Mouse (Mus musculus): ENCODE measurements around the gene AU022751. TPM values are rescaled to one million over a fixed set of nuclear protein-coding genes. Genes with fewer than 3 reads are reported as not detected.
"Not testable (repeated sequence)": the region's sequence is repeated elsewhere in the genome, so short reads cannot be mapped to it uniquely, and the experiment has no call there.

AU022751 gene
- polyA plus RNA-seq (2014; fragmentation: Nextera tagmentation; extraction: Ambion mirVana): 0.15 TPM in 1 of 2 replicates, not detected in the other

- Histone ChIP-seq H3K4me2 (ENCODE audit: low read depth, low read length) (no peak within 1 kb of the TSS), H3K9me3 (ENCODE audit: control insufficient read depth, low read length) (no peaks in the 10 kb centered on the region), H3K36me3 (ENCODE audit: control insufficient read depth, insufficient read depth, low read length) (no peaks in the 10 kb centered on the region), H3K4me1 (ENCODE audit: control insufficient read depth, insufficient read depth, low read length) (no peaks in the 10 kb centered on the region), H3K27ac (ENCODE audit: low read depth, low read length) (no peak within 1 kb of the TSS), H3K9ac (replicated peaks; ENCODE audit: low read depth, low read length) (no peak within 1 kb of the TSS), H3K4me3 (ENCODE audit: low read depth, low read length) (no peak within 1 kb of the TSS), H3K27me3 (ENCODE audit: control insufficient read depth, insufficient read depth, low read length) (no peaks in the 10 kb centered on the region)
- WGBS: 93% methylated on average over 38 of the region's 39 CpGs
- ATAC-seq (ENCODE audit: low read depth): no peak
Measured at GRCm38 (mm10) chrX:6082954-6083680, at the start of gene AU022751. Gene AU022751 (minus strand): TSS chrX:6083419.

DNA sequence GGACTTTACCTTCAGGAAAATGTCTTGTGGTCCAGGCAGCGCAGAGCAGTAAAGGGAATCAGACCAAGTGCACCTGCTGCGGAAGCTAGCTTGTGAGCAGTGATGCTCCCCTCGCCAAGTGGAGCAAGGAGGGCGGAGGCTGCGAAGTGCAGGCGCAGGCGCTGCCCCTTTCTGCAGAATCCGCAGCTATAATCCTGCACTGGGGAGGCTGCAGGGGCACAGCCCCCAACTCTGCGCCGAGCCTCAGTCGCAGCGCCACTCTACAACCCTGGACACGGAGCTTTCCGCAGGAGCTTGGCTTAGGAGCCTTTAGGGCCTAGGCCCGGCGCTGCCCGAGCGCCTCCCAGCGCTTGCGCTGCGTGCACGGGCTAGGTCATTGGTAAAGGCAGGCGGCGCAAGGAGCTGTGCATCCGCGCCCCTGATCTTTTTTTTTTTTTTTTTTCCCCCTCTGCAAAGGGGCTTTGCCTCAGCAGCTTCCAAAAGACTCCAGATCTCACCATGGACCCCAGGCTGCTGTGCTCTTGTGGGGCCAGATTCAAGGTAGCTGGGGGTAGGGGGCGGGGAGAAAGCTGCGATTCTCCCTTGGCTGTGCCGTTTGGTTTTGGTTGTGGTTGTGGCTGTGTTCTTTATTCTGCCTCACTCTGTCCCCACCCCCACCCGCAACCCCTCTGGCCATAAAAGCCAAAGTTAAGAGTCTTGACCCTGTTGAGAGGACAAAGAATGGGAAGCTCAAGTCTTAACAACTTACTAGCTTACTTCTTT, 9.0 kb upstream of the AU022751 start:
- Histone ChIP-seq H3K27me3 (ENCODE audit: control insufficient read depth, insufficient read depth, low read length) (no peaks in the 10 kb centered on the region), H3K4me3 (ENCODE audit: low read depth, low read length) (peak overlapping the region; percentile 43), H3K9ac (replicated peaks; ENCODE audit: low read depth, low read length) (peak overlapping the region; percentile 39), H3K4me2 (ENCODE audit: low read depth, low read length) (peak overlapping the region; percentile 51), H3K36me3 (ENCODE audit: control insufficient read depth, insufficient read depth, low read length) (no peaks in the 10 kb centered on the region), H3K27ac (ENCODE audit: low read depth, low read length) (peak overlapping the region; percentile 69), H3K4me1 (ENCODE audit: control insufficient read depth, insufficient read depth, low read length) (no peaks in the 10 kb centered on the region), H3K9me3 (ENCODE audit: control insufficient read depth, low read length) (no peaks in the 10 kb centered on the region)
- ATAC-seq (ENCODE audit: low read depth): peak; percentile 99
- WGBS: 11% methylated on average over 26 of the region's 30 CpGs

DNA sequence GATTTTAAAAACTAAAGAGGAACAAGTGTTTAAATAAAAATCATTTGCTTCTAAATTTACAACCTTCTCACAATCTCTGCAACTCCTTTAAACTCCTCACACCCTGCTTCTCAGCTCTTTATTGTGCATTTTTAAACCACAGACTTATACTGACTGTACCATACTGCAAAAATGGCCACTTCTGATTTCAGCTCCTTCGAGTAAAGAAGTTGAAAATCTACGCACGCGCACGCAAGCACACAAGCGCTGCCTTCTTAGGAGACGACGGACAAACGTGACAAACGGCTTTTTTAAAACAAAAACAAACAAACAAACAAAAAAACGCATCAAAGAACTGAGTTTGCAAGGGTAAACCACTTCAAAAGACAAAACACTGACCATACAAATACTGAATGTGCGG, 8.3 kb upstream of the AU022751 start:
- Histone ChIP-seq H3K4me3 (ENCODE audit: low read depth, low read length) (peak overlapping the region; percentile 43), H3K4me2 (ENCODE audit: low read depth, low read length) (peak overlapping the region; percentile 51), H3K9ac (replicated peaks; ENCODE audit: low read depth, low read length) (peak overlapping the region; percentile 39), H3K27ac (ENCODE audit: low read depth, low read length) (peak overlapping the region; percentile 69), H3K27me3 (ENCODE audit: control insufficient read depth, insufficient read depth, low read length) (no peaks in the 10 kb centered on the region), H3K4me1 (ENCODE audit: control insufficient read depth, insufficient read depth, low read length) (no peaks in the 10 kb centered on the region), H3K9me3 (ENCODE audit: control insufficient read depth, low read length) (no peaks in the 10 kb centered on the region), H3K36me3 (ENCODE audit: control insufficient read depth, insufficient read depth, low read length) (no peaks in the 10 kb centered on the region)
- peak; percentile 69; the same call in 1 of the 2 replicates for ATAC-seq (ENCODE audit: low read depth)
- WGBS: 18% methylated on average over 12 of the region's 12 CpGs

DNA sequence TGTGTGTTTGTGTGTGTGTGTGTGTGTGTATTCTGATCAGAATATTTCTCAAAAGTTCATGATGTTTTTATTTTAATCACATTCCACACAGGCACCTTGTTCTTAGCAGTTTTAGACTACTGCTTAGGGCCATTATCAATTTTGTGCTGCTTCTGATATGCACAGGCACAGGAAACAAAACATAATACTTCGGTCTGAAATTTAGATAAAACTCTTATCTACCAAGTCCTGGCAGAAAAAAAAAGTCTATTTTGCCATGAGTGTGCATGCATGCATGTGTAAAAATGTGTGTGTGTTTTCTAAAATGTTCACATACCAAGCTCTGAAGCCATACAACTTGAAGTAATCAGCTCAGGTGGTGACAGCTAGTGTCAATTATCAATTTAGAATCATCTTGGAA, 21.7 kb downstream of the AU022751 start:
- H3K27ac ChIP-seq (ENCODE audit: low read depth, low read length): no peak overlapping the region
- no peak for ATAC-seq (ENCODE audit: low read depth)
- 87% methylated on average over 1 of the region's 1 CpGs for WGBS
- no peaks in the 10 kb centered on the region for H3K4me1 ChIP-seq (ENCODE audit: control insufficient read depth, insufficient read depth, low read length)
- no peak overlapping the region for H3K4me3 ChIP-seq (ENCODE audit: low read depth, low read length)
- no peaks in the 10 kb centered on the region for H3K27me3 ChIP-seq (ENCODE audit: control insufficient read depth, insufficient read depth, low read length)
- no peak overlapping the region for H3K9ac ChIP-seq (replicated peaks; ENCODE audit: low read depth, low read length)
- no peak overlapping the region for H3K4me2 ChIP-seq (ENCODE audit: low read depth, low read length)
- H3K9me3 ChIP-seq (ENCODE audit: control insufficient read depth, low read length): no peaks in the 10 kb centered on the region
- no peaks in the 10 kb centered on the region for H3K36me3 ChIP-seq (ENCODE audit: control insufficient read depth, insufficient read depth, low read length)

DNA sequence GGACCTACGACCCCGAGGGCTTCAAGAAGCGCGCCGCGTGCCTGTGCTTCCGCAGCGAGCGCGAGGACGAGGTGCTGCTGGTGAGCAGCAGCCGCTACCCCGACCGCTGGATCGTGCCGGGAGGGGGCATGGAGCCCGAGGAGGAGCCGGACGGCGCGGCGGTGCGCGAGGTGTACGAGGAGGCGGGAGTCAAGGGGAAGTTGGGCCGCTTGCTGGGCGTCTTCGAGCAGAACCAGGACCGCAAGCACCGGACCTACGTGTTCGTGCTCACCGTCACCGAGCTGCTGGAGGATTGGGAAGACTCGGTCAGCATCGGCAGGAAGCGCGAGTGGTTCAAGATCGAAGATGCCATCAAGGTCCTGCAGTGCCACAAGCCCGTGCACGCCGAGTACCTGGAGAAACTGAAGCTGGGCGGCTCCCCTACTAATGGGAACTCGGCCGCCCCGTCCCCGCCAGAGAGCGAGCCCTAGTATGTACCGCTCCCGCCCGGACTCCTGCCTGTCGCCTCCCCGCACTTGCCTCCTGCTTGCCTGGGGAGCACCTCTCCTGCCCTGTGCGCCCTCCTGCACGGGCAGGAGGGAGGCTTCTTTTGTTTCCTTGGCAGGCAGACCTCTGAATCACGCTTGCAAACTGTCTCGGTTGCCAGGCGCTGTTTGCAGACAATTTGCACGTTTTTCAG, 35.1 kb downstream of the AU022751 start:
- H3K4me1 ChIP-seq (ENCODE audit: control insufficient read depth, insufficient read depth, low read length); H3K36me3 ChIP-seq (ENCODE audit: control insufficient read depth, insufficient read depth, low read length); H3K9ac ChIP-seq (replicated peaks; ENCODE audit: low read depth, low read length); H3K27ac ChIP-seq (ENCODE audit: low read depth, low read length); H3K27me3 ChIP-seq (ENCODE audit: control insufficient read depth, insufficient read depth, low read length); H3K9me3 ChIP-seq (ENCODE audit: control insufficient read depth, low read length); H3K4me2 ChIP-seq (ENCODE audit: low read depth, low read length): not testable (repeated sequence)
- peak overlapping the region; percentile 19 for H3K4me3 ChIP-seq (ENCODE audit: low read depth, low read length)
- peak; percentile 75 for ATAC-seq (ENCODE audit: low read depth)
- WGBS: no CpG with 5 or more reads among the region's 60 CpGs

DNA sequence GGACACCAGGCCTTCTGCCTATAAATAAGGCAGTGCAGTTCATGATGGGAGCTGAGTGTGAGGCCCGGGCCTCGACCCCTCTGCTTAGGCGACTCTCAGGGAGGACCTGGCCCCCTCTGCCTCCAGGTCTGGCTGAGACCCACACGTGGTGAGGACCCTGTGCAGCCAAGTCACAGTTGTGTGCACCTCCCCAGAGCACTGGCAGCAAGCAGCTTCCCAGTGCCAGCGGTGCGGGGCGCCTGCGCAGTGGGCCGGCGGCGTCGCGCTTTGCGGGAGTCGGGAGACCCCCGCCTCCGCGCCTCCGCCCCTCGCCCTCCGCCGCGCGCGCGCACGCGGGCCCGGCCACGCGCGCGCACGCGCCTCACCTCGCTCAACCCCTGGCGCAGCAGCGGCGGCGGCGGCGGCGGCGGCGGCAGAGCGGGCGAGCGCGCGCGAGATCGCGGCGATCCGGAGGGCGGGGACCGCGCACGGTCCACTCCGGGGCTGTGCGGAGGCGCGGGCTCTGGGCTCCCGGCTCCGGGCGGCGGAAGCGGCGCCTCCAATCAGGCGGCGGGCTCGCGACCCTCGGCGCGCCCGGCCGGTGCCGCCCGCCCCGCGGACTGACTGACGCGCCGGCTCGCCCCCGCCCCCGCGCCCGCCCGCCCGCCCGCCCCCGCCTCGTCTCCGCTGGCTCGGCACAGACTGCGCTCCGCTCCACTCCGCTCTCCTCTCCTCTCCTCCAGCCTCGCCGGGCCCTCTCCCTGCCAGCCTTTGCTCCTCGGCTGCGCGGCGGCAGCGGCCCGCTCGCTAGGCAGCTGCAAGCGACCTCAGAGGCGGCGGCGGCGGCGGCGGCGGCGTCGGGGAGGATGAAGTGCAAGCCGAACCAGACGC, 35.9 kb downstream of the AU022751 start, which contains the start of gene Nudt11:
Gene Nudt11, plus strand, starts transcription at position 388 of the 870 bp plus-strand sequence.
- no CpG with 5 or more reads among the region's 121 CpGs for WGBS
- not testable (repeated sequence) for H3K4me1 ChIP-seq (ENCODE audit: control insufficient read depth, insufficient read depth, low read length); H3K36me3 ChIP-seq (ENCODE audit: control insufficient read depth, insufficient read depth, low read length); H3K27me3 ChIP-seq (ENCODE audit: control insufficient read depth, insufficient read depth, low read length); H3K9me3 ChIP-seq (ENCODE audit: control insufficient read depth, low read length); H3K9ac ChIP-seq (replicated peaks; ENCODE audit: low read depth, low read length); H3K27ac ChIP-seq (ENCODE audit: low read depth, low read length); H3K4me2 ChIP-seq (ENCODE audit: low read depth, low read length)
- peak; percentile 92 for ATAC-seq (ENCODE audit: low read depth)
- peak within 1 kb of the TSS; percentile 19 for H3K4me3 ChIP-seq (ENCODE audit: low read depth, low read length)

Small RNA genes within 50 kb of the gene (microRNA-seq; reads per million reads assigned to microRNA genes)
- gene Gm27360: not detected

Other genes starting within 250 kb of the AU022751 start
- gene Nudt11, start 36.0 kb downstream of the AU022751 start, polyA plus RNA-seq (2014; fragmentation: Nextera tagmentation; extraction: Ambion mirVana): 25.2 and 26.0 TPM in 2 replicates
- gene Nudt10, start 89.6 kb upstream of the AU022751 start, polyA plus RNA-seq (2014; fragmentation: Nextera tagmentation; extraction: Ambion mirVana): 57.3 and 61.8 TPM in 2 replicates
- 0.08 and 0.12 TPM in 2 replicates for gene Bmp15, start 237.3 kb upstream of the AU022751 start, polyA plus RNA-seq (2014; fragmentation: Nextera tagmentation; extraction: Ambion mirVana)